Comparison of ENCODE assay signal across 9 mouse cellular contexts in the genomic region with DNA sequence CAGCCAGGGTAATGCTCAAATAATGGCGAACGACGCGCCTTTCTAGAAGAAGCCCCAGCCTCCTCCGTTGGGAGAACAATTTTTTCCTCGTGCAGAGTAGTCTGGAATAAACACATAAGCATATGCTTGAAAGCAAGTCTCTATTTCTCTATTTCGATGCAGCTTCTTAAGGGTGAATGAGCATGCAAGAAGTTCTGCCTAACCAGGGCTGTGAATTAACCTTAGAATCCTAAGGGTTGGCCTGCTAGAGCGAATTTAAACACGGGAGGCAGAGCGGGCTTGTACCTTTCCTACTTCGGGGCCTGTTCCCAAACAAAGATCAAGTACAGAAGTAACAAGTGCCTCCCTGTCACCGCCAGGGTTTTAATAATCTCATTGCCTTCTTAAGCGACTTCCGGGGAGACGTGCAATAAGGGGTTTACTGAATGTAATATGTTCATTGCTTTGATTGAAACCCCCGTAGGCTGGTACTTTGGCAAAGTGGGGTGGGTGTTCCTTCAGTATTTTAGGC. TPM values are rescaled to one million over a fixed set of nuclear protein-coding genes. Genes with fewer than 3 reads are reported as not detected.
DNase-seq lines count a peak whose midpoint lies in the region; ATAC-seq and TF ChIP-seq lines count a peak whose summit lies in the region.
"Had no signal": no experiment of that assay in that cellular context is flagged by ENCODE, and none has a peak within 500 bp of the region (broad histone marks: within the 10 kb centered on the region; RNA-seq: fewer than 3 reads in every experiment).

No protein-coding gene starts in this region.

- H3K27ac ChIP-seq in forebrain, embryonic 11.5 days (ENCODE audit: low read depth, low read length): no peak overlapping the region
- no peak overlapping the region for H3K27ac ChIP-seq in forebrain, embryonic 13.5 days
- no peak overlapping the region for H3K27ac ChIP-seq in heart, postnatal 0 days (ENCODE audit: low read depth)
- peak overlapping the region; percentile 98 for H3K27ac ChIP-seq in lung, embryonic 15.5 days
- H3K27ac ChIP-seq: neural tube, embryonic 13.5 days had no signal

- 4% methylated on average over 16 of the region's 16 CpGs for WGBS in forebrain, embryonic 11.5 days
- 17% methylated on average over 16 of the region's 16 CpGs for WGBS in forebrain, embryonic 13.5 days
- 46% methylated on average over 16 of the region's 16 CpGs for WGBS in heart, postnatal 0 days
- WGBS in lung, embryonic 15.5 days: 32% methylated on average over 16 of the region's 16 CpGs

- H3K9ac ChIP-seq in forebrain, embryonic 11.5 days (ENCODE audit: low read length): no peak overlapping the region
- H3K9ac ChIP-seq in forebrain, embryonic 13.5 days: no peak overlapping the region
- no peak overlapping the region for H3K9ac ChIP-seq in heart, postnatal 0 days (replicated peaks; ENCODE audit: low read depth, low read length)
- H3K9ac ChIP-seq in lung, embryonic 15.5 days: 0 out of 2 replicates have a peak overlapping the region, but pooled peaks have one; percentile 17
- H3K9ac ChIP-seq: neural tube, embryonic 13.5 days had no signal

- peaks cover 12% of the 10 kb centered on the region; the same call in 1 of the 2 replicates for H3K4me1 ChIP-seq in forebrain, embryonic 11.5 days (replicated peaks; ENCODE audit: control insufficient read depth, insufficient read depth, low read length)
- peaks cover 42% of the 10 kb centered on the region for H3K4me1 ChIP-seq in forebrain, embryonic 13.5 days
- no peaks in the 10 kb centered on the region for H3K4me1 ChIP-seq in heart, postnatal 0 days (ENCODE audit: control insufficient read depth, insufficient read depth)
- H3K4me1 ChIP-seq in lung, embryonic 15.5 days: peaks cover 27% of the 10 kb centered on the region

- no peak overlapping the region for H3K4me3 ChIP-seq in forebrain, embryonic 11.5 days (ENCODE audit: low read depth, low read length)
- no peak overlapping the region for H3K4me3 ChIP-seq in forebrain, embryonic 13.5 days
- H3K4me3 ChIP-seq in heart, postnatal 0 days (ENCODE audit: low read depth, low read length): no peak overlapping the region
- H3K4me3 ChIP-seq in lung, embryonic 15.5 days: 0 out of 2 replicates have a peak overlapping the region, but pooled peaks have one; percentile 0
- H3K4me3 ChIP-seq: neural tube, embryonic 13.5 days had no signal

- peak overlapping the region; percentile 18; the same call in 1 of the 2 replicates for H3K4me2 ChIP-seq in forebrain, embryonic 11.5 days (ENCODE audit: low read depth, low read length, severe bottlenecking)
- H3K4me2 ChIP-seq in forebrain, embryonic 13.5 days: no peak overlapping the region; the same call in 1 of the 2 replicates
- H3K4me2 ChIP-seq in heart, postnatal 0 days (ENCODE audit: low read depth, low read length): 0 out of 2 replicates have a peak overlapping the region, but pooled peaks have one; percentile 11
- peak overlapping the region; percentile 89 for H3K4me2 ChIP-seq in lung, embryonic 15.5 days

- ATAC-seq in forebrain, embryonic 11.5 days (replicated peaks; ENCODE audit: low FRiP score): no peak
- ATAC-seq in forebrain, embryonic 13.5 days: no peak
- ATAC-seq in heart, postnatal 0 days (ENCODE audit: insufficient read depth, low read depth): no peak
- no peak for ATAC-seq in lung, embryonic 15.5 days (ENCODE audit: borderline replicate concordance, extremely low read depth, low FRiP score, low TSS enrichment)

- no peaks in the 10 kb centered on the region for H3K9me3 ChIP-seq in forebrain, embryonic 11.5 days (ENCODE audit: control insufficient read depth, low read length)
- no peaks in the 10 kb centered on the region for H3K9me3 ChIP-seq in forebrain, embryonic 13.5 days (replicated peaks)
- no peaks in the 10 kb centered on the region for H3K9me3 ChIP-seq in heart, postnatal 0 days (replicated peaks; ENCODE audit: control insufficient read depth, low read length)
- H3K9me3 ChIP-seq in lung, embryonic 15.5 days: no peaks in the 10 kb centered on the region
- H3K9me3 ChIP-seq: neural tube, embryonic 13.5 days had no signal

- TF ChIP-seq EP300 in heart, postnatal 0 days (IDR thresholded peaks at IDR 0.05; ENCODE audit: low read depth): no peak

- no peak for DNase-seq in forebrain, embryonic 11.5 days (ENCODE audit: low spot score)
- DNase-seq in 416B (ENCODE audit: low read depth): peak; percentile 6
- DNase-seq in heart, postnatal 0 days (ENCODE audit: low spot score): no peak
- no peak for DNase-seq in adrenal gland, adult 8-10 months
- no peak for DNase-seq in T-cell, adult 2 months (ENCODE audit: low spot score)
- no peak for DNase-seq in cerebellum, adult 11 months

- no peaks in the 10 kb centered on the region for H3K36me3 ChIP-seq in forebrain, embryonic 11.5 days (ENCODE audit: control insufficient read depth, insufficient read depth, low read length)
- no peaks in the 10 kb centered on the region for H3K36me3 ChIP-seq in forebrain, embryonic 13.5 days (ENCODE audit: poor library complexity, severe bottlenecking)
- no peaks in the 10 kb centered on the region for H3K36me3 ChIP-seq in heart, postnatal 0 days (replicated peaks; ENCODE audit: control insufficient read depth, insufficient read depth, low read length)
- no peaks in the 10 kb centered on the region for H3K36me3 ChIP-seq in lung, embryonic 15.5 days
- H3K36me3 ChIP-seq: neural tube, embryonic 13.5 days had no signal

- peaks cover 8% of the 10 kb centered on the region for H3K27me3 ChIP-seq in forebrain, embryonic 11.5 days (ENCODE audit: control insufficient read depth, insufficient read depth, low read length)
- H3K27me3 ChIP-seq in forebrain, embryonic 13.5 days: peaks cover 62% of the 10 kb centered on the region
- H3K27me3 ChIP-seq in heart, postnatal 0 days (ENCODE audit: control insufficient read depth, insufficient read depth, low read length): peaks cover 57% of the 10 kb centered on the region
- peaks cover 21% of the 10 kb centered on the region for H3K27me3 ChIP-seq in lung, embryonic 15.5 days

- no peak for TF ChIP-seq CTCF in heart, postnatal 0 days (IDR thresholded peaks at IDR 0.05; ENCODE audit: low read depth)

RNA-seq across cellular contexts. Expression of gene Mecom, which starts 42.0 kb away (rescaled TPM):
- 17.6 and 19.5 TPM in 2 replicates for polyA plus RNA-seq in forebrain, embryonic 11.5 days (2014; fragmentation: Nextera tagmentation; extraction: Ambion mirVana)
- polyA plus RNA-seq in forebrain, embryonic 13.5 days (2015; fragmentation: Nextera tagmentation; extraction: Ambion mirVana): 3.7 and 5.0 TPM in 2 replicates
- 18.9 and 29.6 TPM in 2 replicates for total RNA-seq in heart, postnatal 0 days (2014; rRNA removed; ENCODE audit: low replicate concordance)
- 8.4 and 8.5 TPM in 2 replicates for polyA plus RNA-seq in heart, postnatal 0 days (2015; fragmentation: Nextera tagmentation; extraction: Ambion mirVana)
- polyA plus RNA-seq in lung, embryonic 15.5 days (2015; fragmentation: Nextera tagmentation; extraction: Ambion mirVana): 65.4 and 68.8 TPM in 2 replicates
- 1 to 10 TPM; 5.9 to 8.9 (median 6.3) TPM for total RNA-seq in adrenal gland, adult 8-10 months (2022)
